Mouse (Mus musculus): ENCODE measurements at regions not wholly inside any gene's neighbourhood (a gene's known extent, or its start where the extent isn't known, plus 50 kb on each side); places are given as distances from the start of the nearest gene placed in this dataset.
"Not testable (repeated sequence)": the region's sequence is repeated elsewhere in the genome, so short reads cannot be mapped to it uniquely, and the experiment has no call there.

DNA sequence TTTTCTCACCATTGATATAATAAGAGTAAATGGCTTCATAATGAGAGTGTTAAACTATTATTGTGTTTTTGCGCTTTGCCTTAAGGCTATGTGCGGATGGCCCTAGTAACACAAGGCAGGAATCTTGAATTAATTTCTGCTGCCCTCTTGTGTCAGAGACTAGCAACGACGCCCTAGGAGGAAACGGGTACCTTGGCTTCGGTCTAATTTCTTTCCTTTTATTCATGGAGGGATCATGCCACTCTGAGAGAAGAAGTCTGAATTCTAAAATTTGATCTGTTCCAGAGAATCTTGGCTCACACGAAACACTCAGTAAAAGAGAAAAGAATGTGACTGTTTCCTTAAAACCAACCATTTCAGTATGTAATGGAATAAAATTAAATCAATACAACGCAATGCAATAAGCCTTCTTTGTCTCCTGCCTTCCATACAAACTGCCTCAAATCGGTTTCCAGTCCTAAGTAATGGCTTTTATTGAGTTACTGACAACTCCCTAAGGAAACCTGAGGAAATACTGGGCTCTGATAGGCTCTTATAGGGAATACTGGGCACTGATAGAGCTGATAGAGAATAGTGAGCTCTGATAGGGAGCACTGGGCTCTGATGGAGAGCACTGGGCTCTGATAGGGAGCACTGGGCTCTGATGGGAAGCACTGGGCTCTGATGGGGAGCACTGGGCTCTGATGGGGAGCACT is 112.0 kb upstream of the Prkcq start:
- Histone ChIP-seq H3K4me1 (peaks cover 3% of the 10 kb centered on the region; the same call in 1 of the 2 replicates), H3K9ac (no peak overlapping the region), H3K4me2 (no peak overlapping the region), H3K9me3 (no peaks in the 10 kb centered on the region), H3K4me3 (no peak overlapping the region), H3K27ac (peak overlapping the region; percentile 51; the same call in 1 of the 2 replicates), H3K36me3 (no peaks in the 10 kb centered on the region), H3K27me3 (peaks cover 12% of the 10 kb centered on the region)
- no peak for ATAC-seq (ENCODE audit: insufficient number of reproducible peaks, insufficient read depth, low FRiP score, low TSS enrichment, low read depth)
- WGBS = 15% methylated on average over 9 of the region's 9 CpGs

GRCm38 (mm10) chr2:11067384-11067783 is 104.5 kb upstream of the Prkcq start:
- H3K4me2 ChIP-seq = no peak overlapping the region
- no peak overlapping the region for H3K27ac ChIP-seq
- H3K36me3 ChIP-seq = no peaks in the 10 kb centered on the region
- H3K4me1 ChIP-seq = no peaks in the 10 kb centered on the region
- no peaks in the 10 kb centered on the region for H3K9me3 ChIP-seq
- WGBS = 78% methylated on average over 4 of the region's 4 CpGs
- no peak overlapping the region for H3K4me3 ChIP-seq
- ATAC-seq (ENCODE audit: insufficient number of reproducible peaks, insufficient read depth, low FRiP score, low TSS enrichment, low read depth) = no peak
- H3K27me3 ChIP-seq = 0 out of 2 replicates have a peak, but pooled peaks cover under 1% of the 10 kb centered on the region
- H3K9ac ChIP-seq = no peak overlapping the region

DNA sequence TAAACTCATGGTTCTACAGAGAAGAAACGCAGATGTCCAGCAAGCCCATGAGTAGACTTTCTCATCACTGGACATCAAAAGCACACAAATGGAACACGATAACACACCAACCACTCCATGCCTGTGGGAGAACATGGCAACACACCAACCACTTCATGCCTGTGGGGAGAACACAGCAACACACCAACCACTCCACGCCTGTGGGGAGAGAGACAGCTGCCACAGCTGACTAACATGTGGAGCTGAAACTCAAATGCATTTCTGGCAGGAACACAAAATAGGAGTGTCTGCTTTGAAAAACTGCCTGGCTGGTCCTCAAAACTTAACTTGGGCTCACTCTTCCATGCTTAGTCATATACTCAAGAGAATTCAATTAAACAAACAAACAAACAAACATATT is 88.4 kb upstream of the Prkcq start:
- Histone ChIP-seq H3K9ac (no peak overlapping the region), H3K27ac (no peak overlapping the region), H3K4me2 (no peak overlapping the region), H3K4me1 (no peaks in the 10 kb centered on the region), H3K36me3 (no peaks in the 10 kb centered on the region), H3K27me3 (no peaks in the 10 kb centered on the region), H3K9me3 (no peaks in the 10 kb centered on the region), H3K4me3 (no peak overlapping the region)
- no peak for ATAC-seq (ENCODE audit: insufficient number of reproducible peaks, insufficient read depth, low FRiP score, low TSS enrichment, low read depth)
- WGBS = 78% methylated on average over 3 of the region's 3 CpGs

GRCm38 (mm10) chr2:11086996-11087395 is 84.9 kb upstream of the Prkcq start:
- H3K9me3 ChIP-seq = no peaks in the 10 kb centered on the region
- no peaks in the 10 kb centered on the region for H3K27me3 ChIP-seq
- WGBS = 33% methylated on average over 1 of the region's 1 CpGs
- no peaks in the 10 kb centered on the region for H3K36me3 ChIP-seq
- ATAC-seq (ENCODE audit: insufficient number of reproducible peaks, insufficient read depth, low FRiP score, low TSS enrichment, low read depth) = no peak
- H3K4me1 ChIP-seq = no peaks in the 10 kb centered on the region
- no peak overlapping the region for H3K9ac ChIP-seq
- no peak overlapping the region for H3K27ac ChIP-seq
- H3K4me2 ChIP-seq = no peak overlapping the region
- no peak overlapping the region for H3K4me3 ChIP-seq

GRCm38 (mm10) chr2:11099834-11100622 is 71.9 kb upstream of the Prkcq start:
- Histone ChIP-seq H3K4me2 (peak overlapping the region; percentile 56), H3K4me3 (peak overlapping the region; percentile 35), H3K9ac (peak overlapping the region; percentile 55; the same call in 1 of the 2 replicates)
- not testable (repeated sequence) for H3K36me3 ChIP-seq; H3K27me3 ChIP-seq; H3K9me3 ChIP-seq; H3K4me1 ChIP-seq; ATAC-seq (ENCODE audit: insufficient number of reproducible peaks, insufficient read depth, low FRiP score, low TSS enrichment, low read depth); H3K27ac ChIP-seq
- 34% methylated on average over 34 of the region's 34 CpGs for WGBS

DNA sequence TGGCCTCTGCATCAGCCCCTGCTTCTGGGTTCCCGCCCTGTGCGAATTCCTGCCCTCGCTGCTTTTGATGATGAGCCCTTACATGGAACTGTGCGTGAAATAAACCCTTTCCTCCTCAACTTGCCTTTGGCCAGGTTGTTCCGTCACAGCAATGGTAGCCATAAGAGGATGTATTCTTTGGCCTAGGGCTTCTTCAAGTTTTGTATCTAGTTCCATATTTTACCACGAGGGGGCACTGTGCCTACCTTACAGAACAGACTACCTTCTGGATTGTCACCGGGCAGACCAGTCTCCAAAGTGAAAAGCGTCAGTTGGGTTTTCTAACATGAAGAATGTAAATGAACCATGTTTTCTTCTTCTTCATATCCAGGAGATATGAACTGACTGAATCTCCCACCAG is 58.7 kb upstream of the Prkcq start:
- 32% methylated on average over 8 of the region's 8 CpGs for WGBS
- no peak for ATAC-seq (ENCODE audit: insufficient number of reproducible peaks, insufficient read depth, low FRiP score, low TSS enrichment, low read depth)
- Histone ChIP-seq H3K27me3 (no peaks in the 10 kb centered on the region; the same call in 1 of the 2 replicates), H3K9ac (no peak overlapping the region), H3K4me1 (no peaks in the 10 kb centered on the region), H3K4me2 (no peak overlapping the region), H3K9me3 (no peaks in the 10 kb centered on the region), H3K27ac (no peak overlapping the region), H3K36me3 (no peaks in the 10 kb centered on the region), H3K4me3 (no peak overlapping the region)

DNA sequence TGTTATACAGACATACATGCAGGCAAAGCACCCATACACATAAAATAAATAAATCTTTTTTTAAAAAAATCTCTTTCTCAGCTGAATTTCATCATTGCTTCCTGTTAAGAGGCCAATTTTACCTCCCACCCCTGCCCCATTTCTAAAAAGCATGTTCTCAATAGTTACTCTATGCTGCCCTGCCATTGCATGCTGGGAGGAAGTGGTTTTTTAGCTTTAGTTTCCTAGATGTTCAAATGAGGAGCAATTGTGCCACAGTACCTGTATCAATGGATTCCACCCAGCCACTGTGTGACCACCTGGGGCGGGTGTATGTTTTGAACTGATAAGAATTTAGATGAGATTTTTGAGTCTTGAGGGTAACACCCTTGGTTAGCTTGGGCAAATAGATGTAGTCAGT is 53.3 kb upstream of the Prkcq start:
- no peak for ATAC-seq (ENCODE audit: insufficient number of reproducible peaks, insufficient read depth, low FRiP score, low TSS enrichment, low read depth)
- Histone ChIP-seq H3K27me3 (no peaks in the 10 kb centered on the region; the same call in 1 of the 2 replicates), H3K27ac (no peak overlapping the region), H3K4me3 (no peak overlapping the region), H3K36me3 (no peaks in the 10 kb centered on the region), H3K9me3 (no peaks in the 10 kb centered on the region), H3K4me1 (no peaks in the 10 kb centered on the region), H3K9ac (no peak overlapping the region), H3K4me2 (no peak overlapping the region)
- 82% methylated on average over 1 of the region's 1 CpGs for WGBS

DNA sequence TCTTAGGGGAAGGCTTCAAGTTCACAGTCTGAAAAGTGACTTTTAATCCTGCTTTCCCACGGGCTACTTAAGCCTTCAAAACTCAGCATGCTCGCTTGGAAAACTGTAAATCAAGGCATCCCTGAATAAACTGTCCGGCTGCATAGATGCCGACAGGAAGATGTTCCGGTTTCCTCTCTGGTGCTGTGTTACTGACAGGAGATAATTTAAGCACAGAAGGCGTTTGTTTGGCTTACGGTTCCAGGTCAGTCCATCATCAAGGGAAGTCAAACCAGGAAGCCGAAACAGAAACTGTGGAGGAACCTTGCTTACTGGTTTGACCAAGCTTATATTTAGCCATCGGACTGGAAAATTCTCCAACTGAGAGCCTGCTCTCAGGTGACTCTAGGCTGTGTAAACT is 52.6 kb upstream of the Prkcq start:
- Histone ChIP-seq H3K4me2 (no peak overlapping the region), H3K4me3 (no peak overlapping the region), H3K9ac (no peak overlapping the region), H3K9me3 (no peaks in the 10 kb centered on the region), H3K36me3 (no peaks in the 10 kb centered on the region), H3K27ac (no peak overlapping the region), H3K4me1 (no peaks in the 10 kb centered on the region), H3K27me3 (no peaks in the 10 kb centered on the region; the same call in 1 of the 2 replicates)
- 78% methylated on average over 9 of the region's 9 CpGs for WGBS
- no peak for ATAC-seq (ENCODE audit: insufficient number of reproducible peaks, insufficient read depth, low FRiP score, low TSS enrichment, low read depth)
